Mouse (Mus musculus) embryonic facial prominence, embryonic 10.5 days (tissue): ENCODE data around the gene C1qc. TPM values are rescaled to one million over a fixed set of nuclear protein-coding genes. Genes with fewer than 3 reads are reported as not detected.
A peak's percentile ranks its signal among the peaks of the same experiment; 100 is the strongest.

ENCODE experiments used
- DNase-seq: peaks from one replicate; pipeline ENCODE4 v3.0.0-alpha.2; 2017; ENCODE audit warnings: low spot score
- H3K27ac ChIP-seq: fragments of 300-500 bp; sonication (generic); replicated peaks from 2 replicates; pipeline ENCODE4 v1.5.1; 2016; ENCODE audit warnings: mild to moderate bottlenecking
- H3K27me3 ChIP-seq: fragments of 300-500 bp; sonication (generic); replicated peaks from 2 replicates; pipeline ENCODE4 v1.6.1; 2016; ENCODE audit warnings: low read depth, mild to moderate bottlenecking; ENCODE audit not compliant: poor library complexity, severe bottlenecking
- H3K36me3 ChIP-seq: fragments of 300-500 bp; sonication (generic); replicated peaks from 2 replicates; pipeline ENCODE4 v1.6.1; 2016; ENCODE audit warnings: mild to moderate bottlenecking, moderate library complexity
- H3K4me1 ChIP-seq: fragments of 300-500 bp; sonication (generic); 2 replicates; pipeline ENCODE4 v1.6.1; 2016
- H3K4me3 ChIP-seq: fragments of 300-500 bp; sonication (generic); 2 replicates; pipeline ENCODE4 v1.5.1; 2016; ENCODE audit warnings: mild to moderate bottlenecking, moderate library complexity
- H3K9me3 ChIP-seq: fragments of 300-500 bp; sonication (generic); 2 replicates; pipeline ENCODE4 v1.6.1; 2016; ENCODE audit warnings: mild to moderate bottlenecking
- WGBS: fragments of 180-500 bp; shearing (Covaris S2); methylation state at CpG from one replicate; pipeline ENCODE4 v1.1.7; 2016; 5-methylcytosine and 5-hydroxymethylcytosine counted together
- polyA plus RNA-seq: library from polyadenylated mRNA; unstranded; fragments of >200 nt; fragmentation: Nextera tagmentation; extraction: Ambion mirVana; gene quantifications from 2 replicates; pipeline ENCODE4 v1.2.1, GENCODE M21; 2016

Gene C1qc
- polyA plus RNA-seq, 1 experiment from 2014 or later = 7.2 TPM

- no peak overlapping the region for H3K4me3 ChIP-seq
- no peaks in the 10 kb centered on the region for H3K36me3 ChIP-seq
- H3K27me3 ChIP-seq = peaks cover 50% of the 10 kb centered on the region
- H3K27ac ChIP-seq = no peak overlapping the region
- no peaks in the 10 kb centered on the region for H3K9me3 ChIP-seq
- H3K4me1 ChIP-seq = peaks cover 25% of the 10 kb centered on the region
- 49% methylated on average over 9 of the region's 9 CpGs for WGBS
- DNase-seq = no peak
These were observed 18.9 kb upstream of the C1qc start for GRCm38 (mm10) chr4:136911804-136912203.

DNA sequence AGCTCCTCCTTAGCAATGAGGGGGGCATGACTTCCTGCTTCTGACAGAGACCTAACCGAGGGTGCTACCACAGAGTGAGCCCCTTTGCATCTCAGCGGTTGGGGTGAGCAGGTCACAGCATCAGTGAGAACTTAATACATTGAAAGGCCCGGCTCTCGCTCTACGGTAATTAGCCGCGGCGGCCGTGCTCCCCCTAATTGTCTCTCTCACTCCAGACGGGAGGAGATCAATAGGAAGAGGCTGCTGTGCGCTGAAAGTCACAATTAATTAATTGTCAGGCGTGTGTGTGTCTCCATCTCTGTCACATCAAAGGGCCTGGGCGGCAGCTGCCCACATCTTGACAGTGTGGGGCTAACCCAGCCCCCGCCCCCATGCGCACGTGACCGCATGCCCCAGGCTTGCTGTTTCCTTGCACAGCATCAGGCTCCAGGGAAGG, 18.4 kb upstream of the C1qc start:
- 4% methylated on average over 17 of the region's 17 CpGs for WGBS
- no peak overlapping the region for H3K27ac ChIP-seq
- H3K4me1 ChIP-seq = peaks cover 23% of the 10 kb centered on the region
- no peaks in the 10 kb centered on the region for H3K36me3 ChIP-seq
- no peaks in the 10 kb centered on the region for H3K9me3 ChIP-seq
- H3K27me3 ChIP-seq = peaks cover 56% of the 10 kb centered on the region
- H3K4me3 ChIP-seq = peak overlapping the region; percentile 19; the same call in 1 of the 2 replicates
- peak; percentile 41 for DNase-seq

GRCm38 (mm10) chr4:136907809-136908208, 14.9 kb upstream of the C1qc start:
- Histone ChIP-seq H3K9me3 (no peaks in the 10 kb centered on the region), H3K4me1 (peaks cover 34% of the 10 kb centered on the region), H3K27ac (no peak overlapping the region), H3K27me3 (peaks cover 80% of the 10 kb centered on the region), H3K36me3 (no peaks in the 10 kb centered on the region), H3K4me3 (no peak overlapping the region)
- DNase-seq = no peak

DNA sequence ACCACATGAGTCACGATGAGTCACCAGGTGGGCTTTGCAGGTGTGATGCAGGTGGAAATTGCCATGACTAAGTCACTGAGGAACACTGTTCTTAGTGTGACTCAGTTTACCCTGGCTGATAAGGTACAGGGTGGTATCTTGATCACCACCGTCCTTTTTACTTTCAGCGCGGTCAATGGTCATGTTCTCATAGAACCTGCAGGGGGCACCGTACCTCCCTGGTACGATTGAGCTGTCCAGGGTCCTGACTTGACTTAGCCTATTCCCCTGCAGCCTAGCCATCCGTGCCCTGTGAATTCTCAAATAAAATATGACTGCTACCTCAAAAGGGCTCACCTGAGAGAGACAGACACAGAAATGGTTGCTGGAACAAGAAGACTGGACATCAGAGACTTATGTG, 14.2 kb upstream of the C1qc start:
- Histone ChIP-seq H3K27ac (no peak overlapping the region), H3K4me1 (peaks cover 26% of the 10 kb centered on the region)
- 13% methylated on average over 7 of the region's 7 CpGs for WGBS

DNA sequence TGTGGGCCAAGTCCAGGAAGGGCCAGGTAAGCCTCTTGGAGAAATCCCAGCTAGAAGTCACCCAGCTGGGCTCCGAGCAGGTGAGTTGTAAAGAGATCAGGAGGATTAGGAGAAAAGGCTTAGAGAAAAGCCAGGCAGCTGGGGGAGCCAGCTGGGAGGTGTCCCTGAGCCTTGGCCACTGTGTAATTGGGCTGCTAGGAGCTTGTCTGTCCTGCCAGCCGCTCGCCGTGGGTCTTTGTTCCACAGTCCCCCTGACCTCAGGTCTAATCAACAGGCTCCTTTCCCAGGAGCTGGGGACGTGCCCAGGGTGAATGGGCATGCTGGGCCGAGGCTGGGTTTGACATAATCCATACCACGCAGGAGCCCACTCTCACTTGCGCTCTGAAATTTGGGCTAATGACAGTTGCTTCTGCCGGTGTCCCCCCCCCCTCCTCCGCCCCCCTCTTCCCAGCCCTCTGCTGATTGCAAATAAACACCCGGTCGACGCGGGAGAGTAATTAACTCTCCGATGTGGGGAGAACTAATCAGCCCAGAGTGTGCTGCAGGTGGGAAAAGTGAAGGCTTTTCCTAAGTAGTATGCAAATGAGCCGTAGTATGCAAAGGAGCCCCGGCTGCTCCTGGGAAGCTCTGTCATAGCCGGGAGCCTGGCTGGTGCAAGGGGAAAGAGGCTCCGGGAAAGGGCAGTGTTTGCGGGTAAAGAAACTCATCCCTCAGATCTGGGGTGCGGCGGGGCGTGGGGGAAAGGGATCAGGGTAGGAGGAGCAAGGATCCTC, 12.1 kb upstream of the C1qc start:
- 1% methylated on average over 23 of the region's 23 CpGs for WGBS
- Histone ChIP-seq H3K27ac (no peak overlapping the region), H3K36me3 (no peaks in the 10 kb centered on the region), H3K4me1 (peaks cover 12% of the 10 kb centered on the region), H3K27me3 (peaks cover 59% of the 10 kb centered on the region), H3K9me3 (no peaks in the 10 kb centered on the region), H3K4me3 (peak overlapping the region; percentile 36)
- no peak for DNase-seq

More for the DNA sequence above, 14.2 kb upstream of the C1qc start:
- Histone ChIP-seq H3K36me3 (no peaks in the 10 kb centered on the region), H3K27me3 (peaks cover 80% of the 10 kb centered on the region), H3K9me3 (no peaks in the 10 kb centered on the region), H3K4me3 (no peak overlapping the region)
- peak; percentile 73 for DNase-seq

GRCm38 (mm10) chr4:136899154-136899553, 6.3 kb upstream of the C1qc start:
- WGBS = 63% methylated on average over 7 of the region's 7 CpGs
- DNase-seq = no peak
- H3K4me1 ChIP-seq = peaks cover 17% of the 10 kb centered on the region
- no peak overlapping the region for H3K27ac ChIP-seq
- H3K36me3 ChIP-seq = no peaks in the 10 kb centered on the region
- H3K4me3 ChIP-seq = no peak overlapping the region
- H3K9me3 ChIP-seq = no peaks in the 10 kb centered on the region
- peaks cover 62% of the 10 kb centered on the region for H3K27me3 ChIP-seq

DNA sequence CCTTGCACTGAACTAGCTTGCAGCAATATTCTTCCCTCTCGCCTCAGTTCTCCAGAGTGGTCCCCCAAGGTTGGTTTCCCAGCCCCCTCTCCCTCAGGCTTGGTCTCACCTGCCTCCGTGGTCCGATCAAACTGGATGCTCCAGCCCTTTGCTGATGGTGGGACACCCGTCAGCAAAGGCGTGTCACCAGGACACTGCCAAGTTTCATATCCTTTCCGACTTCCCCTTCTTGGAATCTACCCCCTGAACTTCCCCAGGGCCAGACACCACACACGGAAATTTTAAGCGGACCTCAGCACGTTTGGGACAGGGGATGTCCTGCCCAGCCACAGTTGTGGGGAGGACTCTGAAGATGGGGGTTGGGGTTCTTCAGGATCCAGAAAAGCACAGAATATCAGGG, 5.8 kb upstream of the C1qc start, which contains the start of gene C1qa:
Gene C1qa (minus strand): TSS at position 167 of the 400 bp plus-strand sequence.
- no peak within 1 kb of the TSS for H3K27ac ChIP-seq
- WGBS = 81% methylated on average over 9 of the region's 9 CpGs
- no peaks in the 10 kb centered on the region for H3K9me3 ChIP-seq
- H3K4me1 ChIP-seq = peaks cover 17% of the 10 kb centered on the region
- H3K4me3 ChIP-seq = no peak within 1 kb of the TSS
- peaks cover 62% of the 10 kb centered on the region for H3K27me3 ChIP-seq
- no peak for DNase-seq
- H3K36me3 ChIP-seq = no peaks in the 10 kb centered on the region

- peaks cover 63% of the 10 kb centered on the region for H3K27me3 ChIP-seq
These were observed 5.3 kb upstream of the C1qc start for GRCm38 (mm10) chr4:136898084-136898598.

DNA sequence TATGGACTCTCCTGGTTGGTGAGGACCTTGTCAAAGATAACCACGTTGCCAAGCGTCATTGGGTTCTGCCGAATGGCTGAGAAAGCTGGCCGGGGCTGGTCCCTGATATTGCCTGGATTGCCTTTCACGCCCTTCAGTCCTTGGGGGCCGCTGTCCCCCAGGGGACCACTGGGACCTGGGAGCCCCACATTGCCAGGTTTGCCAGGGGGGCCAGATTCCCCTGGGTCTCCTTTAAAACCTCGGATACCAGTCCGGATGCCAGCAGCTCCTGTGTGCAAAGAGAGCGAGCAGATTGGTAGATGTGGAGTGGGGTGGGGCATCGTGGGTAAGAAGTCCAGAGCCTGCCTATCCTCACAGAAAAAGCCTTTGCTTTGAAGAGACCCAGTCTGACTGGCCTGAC, 3.6 kb upstream of the C1qc start:
- Histone ChIP-seq H3K4me3 (no peak overlapping the region), H3K27ac (no peak overlapping the region), H3K4me1 (peaks cover 17% of the 10 kb centered on the region), H3K36me3 (no peaks in the 10 kb centered on the region), H3K9me3 (no peaks in the 10 kb centered on the region), H3K27me3 (peaks cover 68% of the 10 kb centered on the region)
- no peak for DNase-seq
- 38% methylated on average over 10 of the region's 10 CpGs for WGBS

More at GRCm38 (mm10) chr4:136898084-136898598, 5.3 kb upstream of the C1qc start:
- DNase-seq = no peak
- no peak overlapping the region for H3K27ac ChIP-seq
- H3K36me3 ChIP-seq = no peaks in the 10 kb centered on the region
- 71% methylated on average over 9 of the region's 9 CpGs for WGBS
- peaks cover 17% of the 10 kb centered on the region for H3K4me1 ChIP-seq
- H3K9me3 ChIP-seq = no peaks in the 10 kb centered on the region
- no peak overlapping the region for H3K4me3 ChIP-seq

GRCm38 (mm10) chr4:136895861-136896260, 3.0 kb upstream of the C1qc start:
- no peaks in the 10 kb centered on the region for H3K9me3 ChIP-seq
- WGBS = 6% methylated on average over 15 of the region's 15 CpGs
- DNase-seq = no peak
- peaks cover 71% of the 10 kb centered on the region for H3K27me3 ChIP-seq
- peaks cover 17% of the 10 kb centered on the region for H3K4me1 ChIP-seq
- peak overlapping the region; percentile 31; the same call in 1 of the 2 replicates for H3K4me3 ChIP-seq
- H3K36me3 ChIP-seq = no peaks in the 10 kb centered on the region
- H3K27ac ChIP-seq = no peak overlapping the region

DNA sequence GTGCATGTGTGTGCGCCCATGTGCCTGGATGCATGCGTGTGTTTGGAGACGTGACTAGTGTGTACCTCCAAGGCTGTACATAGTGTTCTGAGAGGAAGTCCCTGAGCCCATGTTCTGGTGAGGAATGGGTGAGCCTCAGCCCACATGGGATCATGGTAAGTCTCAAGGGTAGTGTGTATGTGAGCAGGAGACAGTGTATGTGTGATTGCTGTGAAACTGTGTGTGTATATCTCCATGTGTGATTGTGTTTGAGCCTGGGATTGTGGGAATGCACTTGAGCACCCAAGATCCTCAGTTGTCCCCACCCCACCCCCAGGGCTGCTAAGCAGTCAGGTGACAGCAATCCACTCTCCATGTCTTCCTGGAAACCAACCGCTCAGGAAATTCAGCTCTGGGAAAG, 2.0 kb upstream of the C1qc start:
- no peaks in the 10 kb centered on the region for H3K36me3 ChIP-seq
- no peak overlapping the region for H3K27ac ChIP-seq
- DNase-seq = no peak
- H3K4me1 ChIP-seq = peaks cover 17% of the 10 kb centered on the region
- H3K4me3 ChIP-seq = no peak overlapping the region
- H3K27me3 ChIP-seq = peaks cover 71% of the 10 kb centered on the region
- WGBS = 76% methylated on average over 4 of the region's 4 CpGs
- no peaks in the 10 kb centered on the region for H3K9me3 ChIP-seq

DNA sequence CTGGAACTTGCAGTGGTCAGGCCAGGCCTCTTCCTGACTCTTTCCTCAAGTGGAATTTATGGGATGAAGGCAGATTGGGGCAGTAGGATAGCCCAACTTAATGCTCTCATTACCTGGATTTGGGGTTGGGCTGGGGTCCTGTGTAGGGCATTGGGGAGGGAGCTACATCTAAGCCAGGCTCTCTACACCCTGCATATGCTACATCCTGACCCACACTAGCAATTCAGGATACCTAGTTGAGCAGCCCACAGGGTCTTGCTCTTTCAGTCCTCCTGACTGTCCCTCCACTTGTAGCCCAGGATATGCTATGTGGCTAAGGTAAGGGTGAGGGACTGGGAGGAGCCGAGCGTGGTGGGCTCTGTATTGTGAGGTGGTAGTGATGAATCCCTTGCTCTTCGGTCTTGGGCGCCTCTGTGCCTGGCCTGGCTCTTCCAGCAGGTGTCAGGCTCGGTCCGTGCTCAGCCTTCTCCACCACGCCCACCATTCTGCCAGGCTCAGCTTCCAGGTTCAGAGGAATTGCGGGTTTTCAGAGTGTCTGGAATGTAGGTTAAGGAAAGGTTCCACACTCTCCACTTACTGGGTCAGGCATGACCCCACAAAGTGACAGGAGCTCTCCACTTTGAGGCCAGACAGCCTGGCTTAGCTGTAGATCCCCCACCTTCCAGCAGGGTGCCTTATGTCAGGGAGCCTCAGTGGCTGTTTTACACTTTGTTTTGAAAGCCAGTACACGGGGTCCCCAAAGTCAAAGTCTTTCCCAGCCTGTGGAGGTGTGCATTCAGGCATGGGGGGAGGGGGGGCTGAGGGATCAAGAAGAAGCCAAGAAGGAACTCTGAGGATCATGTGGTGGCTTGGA, 1.1 kb upstream of the C1qc start:
- Histone ChIP-seq H3K9me3 (no peaks in the 10 kb centered on the region), H3K36me3 (no peaks in the 10 kb centered on the region), H3K27ac (no peak overlapping the region), H3K4me3 (no peak overlapping the region), H3K4me1 (peaks cover 17% of the 10 kb centered on the region), H3K27me3 (peaks cover 71% of the 10 kb centered on the region)
- peak; percentile 69 for DNase-seq
- WGBS = 7% methylated on average over 9 of the region's 9 CpGs
